Mouse (Mus musculus): ENCODE measurements around the gene 2010315B03Rik. TPM values are rescaled to one million over a fixed set of nuclear protein-coding genes. Genes with fewer than 3 reads are reported as not detected.
"Not testable (repeated sequence)": the region's sequence is repeated elsewhere in the genome, so short reads cannot be mapped to it uniquely, and the experiment has no call there.

Gene 2010315B03Rik
- polyA plus RNA-seq (2017; shearing (Covaris generic)): 10 to 100 TPM; 23.3 to 29.3 (median 26.4) TPM

- peak; percentile 99 for ATAC-seq
Measured at GRCm38 (mm10) chr9:124312171-124313142, at the start of gene 2010315B03Rik. Gene 2010315B03Rik, minus strand, starts transcription at chr9:124312696.

DNA sequence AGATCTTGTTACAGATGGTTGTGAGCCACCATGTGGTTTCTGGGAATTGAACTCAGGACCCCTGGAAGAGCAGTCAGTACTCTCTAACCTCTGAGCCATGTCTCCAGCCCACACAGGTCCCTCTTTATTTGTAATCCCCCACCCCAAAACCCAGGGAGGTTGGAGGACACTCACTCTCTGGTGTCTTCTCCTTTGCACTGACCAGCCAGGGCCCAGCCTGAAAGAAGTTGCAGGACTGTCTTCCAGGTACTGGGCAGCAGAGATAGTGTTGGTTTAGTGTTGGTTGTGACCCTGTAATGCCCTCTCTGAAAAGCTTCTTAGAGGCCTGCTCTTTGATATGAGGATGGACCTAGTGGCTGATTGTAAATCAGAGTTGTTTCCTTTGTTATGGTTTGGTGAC, 994 bp downstream of the 2010315B03Rik start:
- ATAC-seq: no peak

GRCm38 (mm10) chr9:124288329-124288728, 24.2 kb downstream of the 2010315B03Rik start:
- no peak for ATAC-seq

GRCm38 (mm10) chr9:124281912-124282686, 30.4 kb downstream of the 2010315B03Rik start:
- peak; percentile 100 for ATAC-seq

DNA sequence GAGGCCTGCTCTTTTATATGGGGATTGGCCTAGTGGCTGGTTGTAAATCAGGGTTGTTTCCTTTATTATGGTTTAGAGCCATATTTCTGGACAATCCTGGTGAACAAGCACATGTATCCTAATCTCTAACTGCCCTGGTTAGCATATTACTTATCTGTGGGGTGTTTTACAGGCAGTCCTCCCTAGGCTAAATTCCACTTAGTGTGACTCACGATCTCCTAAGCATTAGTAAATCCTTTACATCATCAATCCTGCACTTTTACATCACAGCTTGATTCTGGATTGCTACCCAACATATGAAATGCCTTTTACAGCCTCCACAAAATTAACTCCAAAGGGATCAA, 31.1 kb downstream of the 2010315B03Rik start:
- no peak for ATAC-seq

DNA sequence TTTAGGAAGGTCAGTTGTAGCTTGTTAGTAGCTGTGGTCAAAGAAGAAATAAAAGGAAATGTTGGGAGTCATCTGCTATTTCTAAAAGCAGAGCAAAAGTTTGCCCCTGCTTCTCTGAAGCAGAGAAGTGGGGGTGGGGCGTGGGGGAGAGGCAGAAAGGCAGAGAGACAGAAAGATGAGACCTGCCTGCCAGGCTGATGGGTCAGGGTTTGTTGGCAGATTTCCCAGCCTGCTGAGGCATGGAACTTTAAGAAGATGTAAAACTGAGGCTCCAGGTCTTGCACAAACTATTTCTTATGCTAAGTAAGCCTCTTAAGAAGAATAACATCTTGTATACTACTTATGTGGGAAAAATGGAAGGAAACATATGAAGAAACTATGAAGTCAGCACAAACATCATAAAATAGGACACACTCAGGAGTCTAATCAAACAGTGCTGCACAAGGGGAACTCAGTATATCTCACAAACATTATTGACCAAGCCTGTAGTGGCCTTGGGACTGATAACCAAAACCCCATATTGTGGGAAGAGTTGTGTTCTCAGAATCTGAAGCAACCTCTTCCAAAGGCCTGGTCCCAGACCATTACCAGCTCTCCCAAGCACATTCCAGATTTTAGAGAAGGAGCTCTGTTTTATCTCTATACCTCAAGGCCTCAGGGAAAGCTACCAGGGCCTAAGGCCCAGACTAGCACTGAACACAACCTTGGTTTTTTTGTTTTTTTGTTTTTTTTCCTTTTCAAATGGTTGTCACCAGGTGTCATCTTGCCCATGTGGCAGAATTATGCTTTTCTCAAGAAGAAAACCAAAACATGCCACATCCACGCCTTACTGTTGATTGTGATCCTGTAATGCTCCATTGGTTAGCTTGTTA, 31.7 kb downstream of the 2010315B03Rik start:
- no peak for ATAC-seq

- no peak for ATAC-seq
Measured at GRCm38 (mm10) chr9:124279300-124279699, 33.2 kb downstream of the 2010315B03Rik start.

DNA sequence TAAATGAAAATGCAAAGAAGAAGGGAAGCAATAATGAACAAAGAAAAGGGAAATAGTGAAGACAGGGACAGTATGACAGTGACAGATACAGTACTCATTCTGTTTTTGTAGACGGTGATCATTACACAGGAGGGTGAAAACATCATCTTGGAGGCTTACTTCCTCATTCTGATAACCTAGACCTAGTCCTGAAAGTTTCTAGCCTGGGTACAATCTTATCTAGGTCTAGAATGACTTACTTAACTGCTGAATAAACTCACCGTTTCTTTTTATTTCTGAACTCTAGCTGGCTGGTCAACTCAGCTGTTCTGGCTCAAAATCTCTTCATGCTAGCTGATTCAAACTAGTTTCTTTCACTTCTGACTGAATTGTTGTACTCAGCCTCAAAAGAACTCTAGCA, 37.4 kb downstream of the 2010315B03Rik start:
- no peak for ATAC-seq

- no peak for ATAC-seq
Measured at GRCm38 (mm10) chr9:124273172-124273571, 39.3 kb downstream of the 2010315B03Rik start.

GRCm38 (mm10) chr9:124267929-124268328, 44.6 kb downstream of the 2010315B03Rik start:
- no peak for ATAC-seq

- ATAC-seq: no peak
Measured at GRCm38 (mm10) chr9:124267493-124267892, 45.0 kb downstream of the 2010315B03Rik start.

- ATAC-seq: no peak
Measured at GRCm38 (mm10) chr9:124262987-124263717, 49.3 kb downstream of the 2010315B03Rik start.

DNA sequence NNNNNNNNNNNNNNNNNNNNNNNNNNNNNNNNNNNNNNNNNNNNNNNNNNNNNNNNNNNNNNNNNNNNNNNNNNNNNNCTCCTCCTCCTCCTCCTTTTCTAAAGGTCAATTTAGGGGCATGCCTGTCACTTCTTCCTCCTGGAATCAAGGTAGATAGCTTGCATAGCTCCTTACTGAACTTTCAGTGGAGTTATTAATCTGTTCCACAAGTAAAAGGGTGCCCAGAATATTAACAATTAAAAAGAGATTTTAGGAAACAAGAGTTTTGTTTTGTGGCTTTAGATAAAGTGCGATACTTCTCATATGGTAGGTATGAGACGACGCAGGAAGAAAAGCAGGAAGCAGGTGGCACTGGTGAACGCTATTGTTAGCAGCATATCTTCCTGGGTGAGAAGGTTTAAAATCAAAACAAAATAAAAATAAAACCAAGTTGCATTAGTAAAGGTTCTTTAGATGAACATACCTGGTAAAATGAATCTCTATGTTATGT, 54.4 kb downstream of the 2010315B03Rik start:
- ATAC-seq: peak; percentile 43

DNA sequence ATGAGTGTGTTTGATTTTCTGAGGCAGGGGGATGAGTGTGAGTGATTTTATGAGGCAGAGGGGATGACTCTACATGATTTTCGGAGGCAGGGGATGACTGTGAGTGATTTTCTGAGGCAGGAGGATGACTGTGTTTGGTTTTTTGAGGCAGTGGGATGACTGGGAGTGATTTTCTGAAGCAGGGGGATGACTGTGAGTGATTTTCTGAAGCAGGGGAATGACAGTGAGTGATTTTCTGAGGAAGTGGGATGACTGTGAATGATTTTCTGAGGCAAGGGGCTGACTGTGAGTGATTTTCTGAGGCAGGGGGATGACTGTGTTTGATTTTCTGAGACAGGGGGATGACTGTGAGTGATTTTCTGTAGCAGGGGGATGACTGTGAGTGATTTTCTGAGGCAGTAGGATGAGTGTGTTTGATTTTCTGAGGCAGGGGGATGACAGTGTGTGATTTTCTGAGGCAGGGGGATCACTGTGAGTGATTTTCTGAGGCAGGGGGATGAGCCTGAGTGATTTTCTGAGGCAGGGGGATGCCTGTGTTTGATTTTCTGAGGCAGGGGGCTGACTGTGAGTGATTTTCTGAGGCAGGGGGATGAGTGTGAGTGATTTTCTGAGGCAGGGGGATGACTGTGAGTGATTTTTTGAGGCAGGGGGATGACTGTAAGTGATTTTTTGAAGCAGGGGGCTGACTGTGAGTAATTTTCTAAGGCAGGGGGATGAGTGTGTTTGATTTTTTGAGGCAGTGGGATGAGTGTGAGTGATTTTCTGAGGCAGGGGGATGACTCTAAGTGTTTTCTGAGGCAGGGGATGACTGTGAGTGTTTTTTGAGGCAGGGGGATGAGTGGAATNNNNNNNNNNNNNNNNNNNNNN, 55.1 kb downstream of the 2010315B03Rik start:
- ATAC-seq: no peak

DNA sequence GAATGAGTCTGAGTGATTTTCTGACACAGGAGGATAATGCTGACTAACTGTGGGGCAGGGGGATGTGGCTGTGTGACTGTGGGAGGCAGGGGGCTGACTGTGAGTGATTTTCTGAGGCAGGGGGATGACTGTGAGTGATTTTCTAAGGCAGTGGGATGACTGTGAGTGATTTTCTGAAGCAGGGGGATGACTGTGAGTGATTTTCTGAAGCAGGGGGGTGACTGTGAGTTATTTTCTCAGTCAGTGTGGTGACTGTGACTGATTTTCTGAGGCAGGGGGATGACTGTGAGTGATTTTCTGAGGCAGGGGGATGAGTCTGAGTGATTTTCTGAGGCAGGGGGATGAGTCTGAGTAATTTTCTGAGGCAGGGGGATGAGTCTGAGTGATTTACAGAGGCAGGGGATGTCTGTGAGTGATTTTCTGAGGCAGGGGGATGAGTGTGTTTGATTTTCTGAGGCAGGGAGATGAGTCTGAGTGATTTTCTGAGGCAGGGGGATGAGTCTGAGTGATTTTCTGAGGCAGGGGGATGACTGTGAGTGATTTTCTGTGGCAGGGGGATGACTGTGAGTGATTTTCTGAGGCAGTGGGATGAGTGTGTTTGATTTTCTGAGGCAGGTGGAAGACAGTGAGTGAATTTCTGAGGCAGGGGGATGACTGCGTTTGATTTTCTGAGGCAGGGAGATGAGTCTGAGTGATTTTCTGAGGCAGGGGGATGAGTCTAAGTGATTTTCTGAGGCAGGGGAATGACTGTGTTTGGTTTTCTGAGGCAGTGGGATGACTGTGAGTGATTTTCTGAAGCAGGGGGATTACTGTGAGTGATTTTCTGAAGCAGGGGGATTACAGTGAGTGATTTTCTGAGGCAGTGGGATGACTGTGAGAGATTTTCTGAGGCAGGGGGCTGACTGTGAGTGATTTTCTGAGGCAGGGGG, 56.0 kb downstream of the 2010315B03Rik start:
- not testable (repeated sequence) for ATAC-seq

- ATAC-seq: no peak
Measured at GRCm38 (mm10) chr9:124251438-124251837, 61.1 kb downstream of the 2010315B03Rik start.

Data from inflammation-experienced regulatory T-cells, adult 6 months (primary cell).